Mouse (Mus musculus): Measurements from ENCODE around the gene Ptprd.

Ptprd gene

DNA sequence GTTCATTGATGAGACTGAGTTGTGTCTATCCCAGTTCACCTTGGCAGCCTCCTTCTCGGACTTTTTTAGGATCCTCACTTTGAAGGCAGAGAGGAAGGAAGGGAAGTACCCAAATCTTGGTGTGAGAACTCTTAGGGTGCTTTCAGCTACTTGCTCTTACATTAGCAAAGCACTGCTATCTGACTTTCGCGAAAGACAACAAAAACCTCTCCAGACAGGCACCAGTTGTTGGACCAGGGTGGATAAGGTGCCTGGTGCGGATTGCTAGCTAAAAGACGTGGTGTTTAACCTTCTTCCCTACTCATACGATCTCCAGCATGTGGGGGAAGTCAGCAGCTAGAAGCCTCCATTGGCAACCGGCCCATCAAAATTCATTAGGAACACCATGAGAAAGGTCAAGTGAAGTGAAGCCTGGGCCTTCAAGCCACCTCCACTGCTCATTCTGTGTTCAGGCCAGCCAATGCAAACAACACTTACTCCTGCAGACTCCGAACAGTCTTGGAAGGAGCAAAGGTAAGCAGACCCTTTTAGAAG is 1760.7 kb downstream of the Ptprd start:
- TF ChIP-seq GATA4 (IDR thresholded peaks at IDR 0.05; ENCODE audit: insufficient replicate concordance, low read length) = no peak

DNA sequence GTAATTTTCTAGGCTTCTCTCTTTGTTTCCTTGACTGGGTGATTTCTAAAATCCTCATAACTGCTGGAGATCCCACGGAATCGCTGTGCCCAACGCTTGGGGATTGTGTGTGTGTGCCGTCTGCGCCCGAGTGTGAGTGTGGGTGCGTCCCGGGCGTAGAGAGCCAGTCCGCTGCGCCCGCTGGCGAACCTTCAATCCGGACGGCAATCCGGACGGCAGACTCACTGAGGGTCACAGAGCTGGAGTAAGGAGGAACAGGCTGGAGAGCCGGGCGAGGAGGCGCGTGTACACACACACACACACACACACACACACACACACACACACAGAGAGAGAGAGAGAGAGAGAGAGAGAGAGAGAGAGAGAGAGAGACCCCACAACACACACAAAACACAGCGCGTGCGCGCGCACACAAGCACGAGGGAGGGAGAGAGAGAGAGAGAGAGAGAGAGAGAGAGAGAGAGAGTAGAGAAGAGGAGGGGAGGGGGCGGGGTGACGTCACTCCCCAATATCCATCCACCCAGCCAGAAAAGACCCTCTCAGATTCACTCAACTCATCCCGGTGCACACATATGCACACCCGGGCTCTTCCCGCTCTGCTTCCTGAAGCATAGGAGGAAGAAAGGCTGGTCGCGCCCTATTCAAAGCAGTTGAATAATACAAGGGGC is 1761.3 kb downstream of the Ptprd start:
- TF ChIP-seq GATA4 (IDR thresholded peaks at IDR 0.05; ENCODE audit: insufficient replicate concordance, low read length) = no peak

DNA sequence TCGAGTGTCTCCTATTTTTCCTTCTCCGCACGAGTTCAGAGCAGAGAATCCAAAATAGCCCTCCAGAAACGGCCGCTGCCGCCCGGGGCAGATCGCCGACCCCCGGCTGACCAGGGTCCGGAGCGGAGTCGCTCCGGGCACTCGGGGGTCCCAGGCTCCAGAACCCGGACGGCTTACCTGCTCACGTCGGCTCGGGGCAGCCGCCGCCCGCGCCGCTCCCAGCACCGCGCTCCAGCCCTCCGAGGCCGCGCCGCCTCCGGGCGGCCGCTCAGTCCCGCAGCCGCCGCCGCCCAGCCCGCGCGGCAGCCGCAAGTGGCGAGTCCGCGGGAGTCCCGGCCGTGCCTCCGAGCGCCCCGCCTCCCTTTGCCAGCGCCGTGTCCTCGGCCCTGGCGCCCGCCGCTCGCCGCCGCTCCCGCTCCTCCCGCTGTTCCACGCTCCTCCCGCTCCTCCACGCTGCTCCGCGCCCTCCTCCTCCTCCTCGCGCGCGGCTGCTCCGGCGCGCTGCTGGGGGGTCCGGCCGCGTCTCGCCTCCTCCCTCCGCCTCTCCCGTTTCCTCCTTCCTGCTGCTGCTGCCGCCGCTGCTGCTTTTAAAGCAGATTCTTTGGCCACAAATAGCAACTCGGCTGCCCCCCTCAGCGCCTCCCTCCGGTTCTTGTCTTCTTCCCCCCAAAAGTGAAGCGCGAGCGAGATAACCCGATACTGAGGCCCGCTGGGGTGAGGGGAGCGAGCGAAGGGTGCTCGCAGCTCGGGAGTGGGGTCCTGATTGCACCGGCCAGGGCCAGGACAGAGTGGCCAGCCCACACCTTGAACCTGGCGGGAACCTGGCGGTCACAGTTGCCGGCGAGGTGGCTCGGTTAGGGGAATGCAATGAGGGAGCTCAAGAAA is 1762.1 kb downstream of the Ptprd start:
- no peak for TF ChIP-seq GATA4 (IDR thresholded peaks at IDR 0.05; ENCODE audit: insufficient replicate concordance, low read length)

- TF ChIP-seq GATA4 (IDR thresholded peaks at IDR 0.05; ENCODE audit: insufficient replicate concordance, low read length) = no peak
Measured at GRCm38 (mm10) chr4:76448678-76449465, 1762.9 kb downstream of the Ptprd start.

- TF ChIP-seq GATA4 (IDR thresholded peaks at IDR 0.05; ENCODE audit: insufficient replicate concordance, low read length) = no peak
Measured at GRCm38 (mm10) chr4:76447396-76447795, 1764.4 kb downstream of the Ptprd start.

DNA sequence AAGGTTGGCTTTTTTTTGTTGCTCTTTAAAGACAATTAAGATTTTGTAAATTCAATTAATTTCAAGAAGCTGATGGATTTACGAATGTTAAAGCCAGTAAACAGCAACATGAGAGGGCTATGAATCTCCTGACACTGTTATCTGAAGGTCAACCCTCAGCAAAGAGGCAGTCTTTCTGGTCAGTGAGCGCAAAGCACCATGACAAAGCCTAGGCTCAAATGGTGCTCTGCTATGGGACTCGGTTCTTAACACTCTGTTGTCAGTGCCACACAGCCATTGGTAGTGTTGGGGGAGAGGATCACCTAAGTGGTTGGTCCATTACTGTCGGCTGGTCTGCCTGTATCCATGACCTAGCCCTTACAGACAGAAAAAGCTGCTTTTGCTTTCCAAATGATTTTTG is 1767.0 kb downstream of the Ptprd start:
- no peak for TF ChIP-seq GATA4 (IDR thresholded peaks at IDR 0.05; ENCODE audit: insufficient replicate concordance, low read length)

DNA sequence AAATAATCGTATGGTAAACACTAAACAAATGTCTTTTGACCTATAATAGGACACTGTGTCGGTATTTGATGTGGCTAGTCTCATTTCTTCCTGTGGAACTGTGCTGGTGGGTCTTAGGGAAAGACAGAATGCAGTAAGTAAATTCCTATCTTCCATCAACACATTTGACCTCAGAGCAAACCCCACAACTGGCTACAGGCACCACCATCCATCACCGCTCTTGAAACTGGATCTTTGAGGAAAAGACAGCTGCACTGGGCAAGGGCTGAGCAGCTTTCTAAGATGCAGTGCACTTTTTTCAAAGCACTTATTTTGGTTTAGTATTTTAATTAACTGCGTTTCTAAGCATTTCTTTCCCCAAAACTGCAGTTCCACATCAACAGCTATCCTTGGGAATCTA is 1768.2 kb downstream of the Ptprd start:
- TF ChIP-seq GATA4 (IDR thresholded peaks at IDR 0.05; ENCODE audit: insufficient replicate concordance, low read length) = no peak

DNA sequence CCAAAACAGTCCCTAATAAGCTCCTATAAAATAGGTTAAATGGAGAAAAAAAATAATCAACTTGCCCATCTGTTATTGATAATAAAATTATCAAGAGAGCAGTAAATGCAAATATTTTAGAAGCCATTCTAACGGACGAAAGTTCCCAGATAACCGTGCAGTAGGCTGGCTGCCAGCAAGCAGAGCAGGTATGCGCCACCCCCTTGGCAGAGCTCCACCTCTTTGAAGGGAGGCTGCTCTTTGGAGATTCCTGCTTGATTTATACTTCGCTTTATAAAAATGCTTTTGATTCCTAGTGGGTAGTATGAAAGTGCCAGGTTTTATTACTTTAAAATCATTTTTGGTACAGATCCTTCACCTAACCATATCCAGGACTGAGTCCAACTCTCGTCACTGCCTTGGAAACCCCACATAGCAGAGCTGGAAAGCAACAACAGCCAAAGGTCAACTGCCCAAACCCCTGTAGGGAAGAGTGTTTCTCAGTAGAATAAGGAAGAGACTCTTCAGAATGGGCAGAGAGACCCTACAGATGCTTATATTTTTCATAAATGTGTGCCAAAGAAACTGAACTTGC is 1770.9 kb downstream of the Ptprd start:
- TF ChIP-seq GATA4 (IDR thresholded peaks at IDR 0.05; ENCODE audit: insufficient replicate concordance, low read length) = no peak

GRCm38 (mm10) chr4:76438496-76439079 is 1773.2 kb downstream of the Ptprd start:
- TF ChIP-seq GATA4 (IDR thresholded peaks at IDR 0.05; ENCODE audit: insufficient replicate concordance, low read length) = no peak

DNA sequence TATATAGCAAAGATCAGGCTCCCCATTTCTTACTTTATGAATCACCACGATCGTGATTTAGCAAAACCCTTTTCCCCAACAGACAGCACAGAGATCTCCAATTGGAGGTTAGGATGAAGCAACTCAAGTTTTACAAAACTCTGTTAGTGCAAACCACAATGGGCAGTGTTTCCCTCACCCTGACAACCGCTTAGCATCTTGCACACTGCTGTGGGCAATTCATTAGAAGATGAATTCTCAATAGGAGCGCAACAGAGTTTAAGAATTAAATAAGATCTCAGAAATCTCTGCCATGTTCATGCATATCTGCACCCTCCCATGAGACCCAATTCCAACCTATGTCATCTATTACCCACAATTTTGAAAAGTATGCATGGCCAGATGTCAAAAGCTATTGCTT is 1773.7 kb downstream of the Ptprd start:
- TF ChIP-seq GATA4 (IDR thresholded peaks at IDR 0.05; ENCODE audit: insufficient replicate concordance, low read length) = no peak

GRCm38 (mm10) chr4:76435920-76436319 is 1775.8 kb downstream of the Ptprd start:
- TF ChIP-seq GATA4 (IDR thresholded peaks at IDR 0.05; ENCODE audit: insufficient replicate concordance, low read length) = no peak

DNA sequence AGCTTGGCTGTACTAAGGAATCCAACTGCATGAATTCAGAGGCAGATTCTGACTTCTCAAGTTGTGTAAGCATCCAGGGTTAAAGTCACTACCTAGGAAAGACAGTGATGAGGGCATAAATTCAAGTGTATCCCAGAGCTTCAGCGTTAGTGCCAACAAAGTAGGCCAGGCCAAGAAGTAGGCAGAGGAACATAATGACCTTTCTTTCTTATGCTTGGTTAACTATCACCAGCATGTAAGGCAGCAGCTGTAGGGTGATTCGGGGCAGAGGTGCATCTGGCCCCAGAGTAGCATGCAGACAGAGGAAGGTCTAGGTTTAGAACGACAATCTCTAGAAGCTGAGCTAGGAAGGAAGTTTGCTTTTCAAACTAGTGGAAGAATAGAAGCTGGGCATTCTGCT is 1782.0 kb downstream of the Ptprd start:
- no peak for TF ChIP-seq GATA4 (IDR thresholded peaks at IDR 0.05; ENCODE audit: insufficient replicate concordance, low read length)

DNA sequence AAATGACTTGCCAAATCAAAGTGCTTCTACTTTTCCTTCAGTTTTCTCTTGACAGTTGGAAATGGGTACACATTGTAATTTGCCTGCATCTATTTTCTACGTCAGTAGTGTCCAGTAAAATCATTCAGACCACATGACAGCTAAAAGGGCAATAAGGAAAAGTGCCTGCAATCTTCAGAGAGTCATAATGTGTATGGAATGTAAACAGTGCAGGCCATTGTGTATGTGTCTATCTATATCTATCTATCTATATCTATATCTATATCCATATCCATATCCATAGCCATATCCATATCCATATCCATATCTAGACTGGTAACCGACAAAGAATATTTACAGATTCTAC is 1786.6 kb downstream of the Ptprd start:
- no peak for TF ChIP-seq GATA4 (IDR thresholded peaks at IDR 0.05; ENCODE audit: insufficient replicate concordance, low read length)

- TF ChIP-seq GATA4 (IDR thresholded peaks at IDR 0.05; ENCODE audit: insufficient replicate concordance, low read length) = peak; percentile 10; the same call in 1 of the 2 replicates
Measured at GRCm38 (mm10) chr4:76424324-76425229, 1787.2 kb downstream of the Ptprd start.
